26 mouse cellular contexts compared by ENCODE assay signal in the genomic region with DNA sequence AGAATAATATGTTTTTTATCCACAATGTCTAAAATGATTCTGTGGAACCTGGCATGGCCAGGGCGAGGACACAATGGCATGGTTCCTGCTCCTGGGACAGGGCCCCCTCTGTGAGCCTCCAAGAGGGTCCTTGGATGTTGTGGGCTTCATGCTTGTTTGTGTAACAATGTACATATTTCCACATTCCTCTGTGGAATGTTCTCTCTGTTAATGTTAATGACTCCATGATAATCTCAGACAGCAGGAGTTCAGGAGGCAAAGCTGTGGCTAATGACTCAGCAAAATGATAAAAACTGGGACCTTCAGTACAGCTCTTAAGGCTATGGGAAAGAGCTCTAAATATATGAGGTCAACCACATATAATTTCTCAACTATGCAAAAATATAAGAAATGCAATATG.
"Had no signal": no experiment of that assay in that cellular context is flagged by ENCODE, and none has a peak within 500 bp of the region (broad histone marks: within the 10 kb centered on the region; RNA-seq: fewer than 3 reads in every experiment).

No protein-coding gene starts in this region.

- H3K4me1 ChIP-seq: heart, embryonic 13.5 days; heart, embryonic 15.5 days; hindbrain, embryonic 10.5 days; hindbrain, embryonic 12.5 days; kidney, embryonic 15.5 days; limb, embryonic 13.5 days; limb, embryonic 15.5 days; liver, embryonic 12.5 days had no signal

- H3K4me3 ChIP-seq: heart, adult 2 months; heart, embryonic 13.5 days; heart, embryonic 15.5 days; hindbrain, embryonic 10.5 days; hindbrain, embryonic 12.5 days; kidney, embryonic 15.5 days; limb, embryonic 13.5 days; limb, embryonic 15.5 days; liver, embryonic 12.5 days had no signal

- H3K27ac ChIP-seq: heart, adult 2 months; heart, embryonic 13.5 days; heart, embryonic 15.5 days; hindbrain, embryonic 10.5 days; hindbrain, embryonic 12.5 days; hindbrain, embryonic 14.5 days; kidney, embryonic 15.5 days; kidney, postnatal 0 days; limb, embryonic 13.5 days; limb, embryonic 15.5 days; liver, embryonic 12.5 days; liver, embryonic 14.5 days had no signal

- ATAC-seq: hindbrain, embryonic 16.5 days; intestine, embryonic 16.5 days; liver, embryonic 12.5 days had no signal

- DNase-seq: gastrocnemius, postnatal 14 days; gastrocnemius, postnatal 36 days; heart, adult 2 months; heart, postnatal 14 days; heart, postnatal 36 days; kidney, adult 11 months; kidney, adult 2 months; kidney, adult 9 months; kidney, postnatal 14 days; kidney, postnatal 36 days; layer of hippocampus, adult 9-11 months; layer of hippocampus, postnatal 36 days; left cerebral cortex, postnatal 4 days had no signal
